Mouse (Mus musculus): ENCODE data around the gene Mettl15. TPM values are rescaled to one million over a fixed set of nuclear protein-coding genes. Genes with fewer than 3 reads are reported as not detected.
"Not testable (repeated sequence)": the region's sequence is repeated elsewhere in the genome, so short reads cannot be mapped to it uniquely, and the experiment has no call there.

The Mettl15 gene
- polyA plus RNA-seq, 1 experiment from 2014 or later = 12.0 TPM

DNA sequence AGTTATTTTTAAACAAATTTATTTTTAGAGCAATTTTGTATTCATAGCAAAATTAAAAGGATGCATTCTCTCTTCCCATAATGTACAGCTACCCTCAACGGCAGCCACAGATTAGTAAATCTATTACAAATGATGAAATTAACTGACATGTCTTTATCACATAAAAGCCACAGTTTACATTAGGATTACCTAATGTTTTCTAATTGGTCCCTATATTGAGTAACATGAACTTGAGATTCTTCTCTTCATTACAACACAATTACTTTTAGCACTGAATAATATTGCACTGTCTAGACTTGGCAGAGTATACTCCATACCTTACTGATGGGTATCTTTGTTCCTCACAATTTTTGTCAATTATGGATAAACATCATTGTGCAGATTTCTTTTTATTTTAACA, 17.8 kb downstream of the Mettl15 start:
- H3K9me3 ChIP-seq (replicated peaks) = no peaks in the 10 kb centered on the region
- 100% methylated on average over 1 of the region's 1 CpGs for WGBS
- H3K4me3 ChIP-seq = no peak overlapping the region
- DNase-seq (ENCODE audit: low spot score) = no peak
- no peaks in the 10 kb centered on the region for H3K4me1 ChIP-seq
- no peaks in the 10 kb centered on the region for H3K36me3 ChIP-seq
- H3K27ac ChIP-seq (replicated peaks) = no peak overlapping the region
- H3K27me3 ChIP-seq (ENCODE audit: low read depth, poor library complexity, severe bottlenecking) = no peaks in the 10 kb centered on the region

DNA sequence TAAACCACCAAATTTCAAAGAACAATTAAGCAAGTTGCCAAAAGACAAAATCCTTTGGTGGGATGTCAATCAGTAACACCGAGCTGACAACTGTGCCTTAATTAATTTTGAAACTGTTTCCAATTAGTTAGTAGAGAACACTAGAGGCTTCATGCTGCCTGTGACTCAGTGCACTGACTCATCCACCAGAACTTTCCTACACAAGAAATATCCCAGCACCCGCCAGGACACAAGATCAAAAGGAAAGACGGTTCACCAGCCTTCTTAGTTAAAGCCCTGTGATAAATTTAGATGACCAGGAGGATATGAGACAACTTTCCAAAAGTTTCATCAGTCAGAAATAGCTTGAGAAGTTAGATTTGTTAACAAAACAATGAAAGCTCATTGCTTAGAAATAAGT, 38.6 kb downstream of the Mettl15 start:
- Histone ChIP-seq H3K9me3 (replicated peaks) (no peaks in the 10 kb centered on the region), H3K27me3 (ENCODE audit: low read depth, poor library complexity, severe bottlenecking) (no peaks in the 10 kb centered on the region), H3K36me3 (no peaks in the 10 kb centered on the region), H3K4me1 (no peaks in the 10 kb centered on the region), H3K4me3 (no peak overlapping the region), H3K27ac (replicated peaks) (no peak overlapping the region)
- DNase-seq (ENCODE audit: low spot score) = no peak
- 73% methylated on average over 3 of the region's 3 CpGs for WGBS

DNA sequence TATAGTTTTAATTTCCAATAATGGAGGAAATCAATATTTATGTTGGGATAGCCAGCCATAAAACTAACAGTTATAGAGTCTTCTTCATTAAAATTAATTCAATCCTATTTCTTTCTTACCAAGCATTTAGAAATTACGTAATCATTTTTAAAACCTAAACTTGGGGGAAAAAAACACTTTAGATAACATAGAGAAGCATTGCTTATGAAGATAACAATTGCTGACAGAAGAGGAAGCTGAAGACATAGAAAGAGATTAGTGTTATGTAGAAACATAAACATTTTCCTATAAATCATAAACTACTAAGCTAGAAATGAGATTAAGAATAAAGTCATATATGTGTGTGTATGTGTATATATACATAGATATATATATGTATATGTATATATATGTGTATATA, 44.8 kb downstream of the Mettl15 start:
- Histone ChIP-seq H3K4me1 (no peaks in the 10 kb centered on the region), H3K27me3 (ENCODE audit: low read depth, poor library complexity, severe bottlenecking) (no peaks in the 10 kb centered on the region), H3K27ac (replicated peaks) (no peak overlapping the region), H3K9me3 (replicated peaks) (no peaks in the 10 kb centered on the region), H3K36me3 (no peaks in the 10 kb centered on the region), H3K4me3 (no peak overlapping the region)
- 92% methylated on average over 1 of the region's 1 CpGs for WGBS
- DNase-seq (ENCODE audit: low spot score) = no peak

DNA sequence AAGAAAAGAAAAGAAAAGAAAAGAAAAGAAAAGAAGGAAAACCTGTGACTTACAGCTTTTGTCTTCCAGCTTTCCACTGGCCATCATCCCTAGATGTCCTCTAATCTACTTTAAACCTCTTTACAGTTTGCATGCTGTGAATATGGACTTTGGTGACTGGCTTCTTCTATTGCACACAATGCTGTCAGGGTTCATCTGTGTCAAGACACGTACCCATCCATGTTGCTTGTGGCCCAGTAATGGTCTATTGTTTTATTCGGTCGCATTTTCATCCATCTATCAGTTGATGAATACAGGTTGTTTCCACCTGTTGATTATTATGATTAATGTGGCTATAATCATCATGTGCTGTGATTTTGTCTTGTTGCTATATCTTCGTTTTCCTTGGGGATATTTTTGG, 46.7 kb downstream of the Mettl15 start:
- Histone ChIP-seq H3K4me3 (no peak overlapping the region), H3K27ac (replicated peaks) (no peak overlapping the region), H3K4me1 (no peaks in the 10 kb centered on the region), H3K36me3 (no peaks in the 10 kb centered on the region), H3K9me3 (replicated peaks) (no peaks in the 10 kb centered on the region), H3K27me3 (ENCODE audit: low read depth, poor library complexity, severe bottlenecking) (no peaks in the 10 kb centered on the region)
- WGBS = 86% methylated on average over 4 of the region's 4 CpGs
- no peak for DNase-seq (ENCODE audit: low spot score)

DNA sequence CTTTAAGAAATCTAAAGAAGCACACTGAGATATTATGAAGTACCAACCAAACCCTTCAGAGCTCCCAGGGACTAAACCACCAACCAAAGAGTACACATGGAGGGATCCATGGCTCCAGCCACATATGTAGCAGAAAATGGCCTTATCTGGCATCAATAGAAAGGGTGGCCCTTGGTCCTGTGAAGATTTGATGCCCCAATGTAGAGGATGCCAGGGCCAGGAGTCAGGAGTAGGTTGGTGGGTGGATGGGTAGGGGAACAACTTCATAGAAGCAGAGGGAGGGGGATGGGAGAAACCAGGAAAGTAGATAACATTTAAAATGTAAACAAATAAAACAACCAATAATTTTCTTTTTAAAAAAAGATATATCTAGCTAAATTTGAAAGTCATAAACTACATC, 50.1 kb downstream of the Mettl15 start:
- H3K27ac ChIP-seq (replicated peaks) = no peak overlapping the region
- no peaks in the 10 kb centered on the region for H3K9me3 ChIP-seq (replicated peaks)
- DNase-seq (ENCODE audit: low spot score) = no peak
- H3K36me3 ChIP-seq = no peaks in the 10 kb centered on the region
- no peaks in the 10 kb centered on the region for H3K27me3 ChIP-seq (ENCODE audit: low read depth, poor library complexity, severe bottlenecking)
- no peaks in the 10 kb centered on the region for H3K4me1 ChIP-seq
- no peak overlapping the region for H3K4me3 ChIP-seq

DNA sequence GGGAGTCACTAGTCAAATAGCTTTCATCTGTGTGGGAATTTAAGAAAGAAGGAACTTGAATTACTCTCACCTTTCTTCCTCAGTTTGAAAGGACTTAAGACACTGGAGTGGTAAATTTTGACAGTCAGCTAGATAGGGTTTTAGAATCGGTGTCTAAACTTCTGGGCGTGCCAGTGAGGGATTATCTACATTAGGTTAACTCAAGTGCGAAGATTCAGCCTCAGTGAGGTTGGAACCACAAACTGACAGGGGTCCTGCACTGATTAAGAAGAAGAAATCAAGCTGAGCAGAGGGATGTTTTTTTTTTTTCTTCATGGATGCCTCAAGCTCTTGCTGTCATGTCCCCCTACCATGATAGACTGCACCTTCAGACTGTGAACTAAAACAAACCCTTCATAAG, 53.4 kb downstream of the Mettl15 start:
- Histone ChIP-seq H3K4me3 (no peak overlapping the region), H3K9me3 (replicated peaks) (no peaks in the 10 kb centered on the region), H3K4me1 (no peaks in the 10 kb centered on the region), H3K27ac (replicated peaks) (no peak overlapping the region), H3K36me3 (no peaks in the 10 kb centered on the region), H3K27me3 (ENCODE audit: low read depth, poor library complexity, severe bottlenecking) (no peaks in the 10 kb centered on the region)
- no peak for DNase-seq (ENCODE audit: low spot score)
- 36% methylated on average over 3 of the region's 3 CpGs for WGBS

DNA sequence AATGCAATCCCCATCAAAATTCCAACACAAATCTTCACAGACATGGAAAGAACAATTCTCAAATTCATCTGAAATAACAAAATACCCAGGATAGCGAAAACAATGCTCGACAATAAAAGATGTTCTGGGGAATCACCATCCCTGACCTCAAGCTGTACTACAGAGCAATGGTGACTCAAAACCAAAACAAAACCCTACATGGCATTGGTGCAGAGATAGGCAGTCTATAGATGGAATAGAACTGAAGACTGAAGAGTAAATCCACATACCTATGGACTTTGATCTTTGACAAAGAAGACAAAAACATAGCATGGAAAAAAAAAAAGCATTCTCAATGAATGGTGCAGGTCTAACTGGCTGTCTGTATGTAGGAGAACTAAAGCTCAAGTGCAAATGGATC, 59.1 kb downstream of the Mettl15 start:
- no peaks in the 10 kb centered on the region for H3K4me1 ChIP-seq
- no peak overlapping the region for H3K4me3 ChIP-seq
- no peak for DNase-seq (ENCODE audit: low spot score)
- no peaks in the 10 kb centered on the region for H3K9me3 ChIP-seq (replicated peaks)
- H3K27me3 ChIP-seq (ENCODE audit: low read depth, poor library complexity, severe bottlenecking) = no peaks in the 10 kb centered on the region
- H3K27ac ChIP-seq (replicated peaks) = no peak overlapping the region
- no peaks in the 10 kb centered on the region for H3K36me3 ChIP-seq
- 85% methylated on average over 2 of the region's 2 CpGs for WGBS

DNA sequence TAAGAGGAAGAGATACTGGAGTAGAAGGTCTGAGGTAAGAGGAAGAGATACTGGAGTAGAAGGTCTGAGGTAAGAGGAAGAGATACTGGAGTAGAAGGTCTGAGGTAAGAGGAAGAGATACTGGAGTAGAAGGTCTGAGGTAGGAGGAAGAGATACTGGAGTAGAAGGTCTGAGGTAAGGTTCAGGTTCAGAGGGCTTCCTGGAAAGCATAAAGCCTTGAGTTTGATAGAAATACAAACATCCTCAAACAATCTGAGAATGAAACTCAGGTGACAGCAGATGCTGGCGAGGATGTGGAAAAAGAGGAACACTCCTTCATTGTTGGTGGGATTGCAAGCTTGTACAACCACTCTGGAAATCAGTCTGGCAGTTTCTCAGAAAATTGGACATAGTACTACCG, 63.9 kb downstream of the Mettl15 start:
- 93% methylated on average over 2 of the region's 2 CpGs for WGBS
- not testable (repeated sequence) for H3K4me3 ChIP-seq; H3K27ac ChIP-seq (replicated peaks); H3K4me1 ChIP-seq; H3K9me3 ChIP-seq (replicated peaks); H3K36me3 ChIP-seq; DNase-seq (ENCODE audit: low spot score); H3K27me3 ChIP-seq (ENCODE audit: low read depth, poor library complexity, severe bottlenecking)

DNA sequence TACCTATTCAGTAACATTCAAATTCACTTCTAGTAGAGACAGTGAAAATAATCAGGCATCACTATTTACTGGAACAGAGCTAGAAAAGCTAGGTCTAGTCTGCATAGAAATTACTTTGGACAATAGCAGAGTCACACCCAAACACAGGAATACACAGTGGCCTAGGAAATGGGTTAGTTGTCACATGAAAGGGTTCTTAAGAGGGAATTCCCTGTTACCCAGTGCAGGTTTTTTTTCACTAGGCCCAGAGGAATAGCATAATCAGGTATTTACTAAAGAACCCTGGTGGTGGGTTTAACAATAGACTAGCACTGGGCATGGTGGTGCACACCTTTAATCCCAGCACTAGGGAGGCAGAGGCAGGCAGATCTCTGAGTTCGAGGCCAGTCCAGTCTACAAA, 69.9 kb downstream of the Mettl15 start:
- H3K36me3 ChIP-seq; H3K27ac ChIP-seq (replicated peaks); H3K9me3 ChIP-seq (replicated peaks); DNase-seq (ENCODE audit: low spot score); H3K27me3 ChIP-seq (ENCODE audit: low read depth, poor library complexity, severe bottlenecking); H3K4me3 ChIP-seq; H3K4me1 ChIP-seq: not testable (repeated sequence)
- WGBS = 90% methylated on average over 1 of the region's 1 CpGs

DNA sequence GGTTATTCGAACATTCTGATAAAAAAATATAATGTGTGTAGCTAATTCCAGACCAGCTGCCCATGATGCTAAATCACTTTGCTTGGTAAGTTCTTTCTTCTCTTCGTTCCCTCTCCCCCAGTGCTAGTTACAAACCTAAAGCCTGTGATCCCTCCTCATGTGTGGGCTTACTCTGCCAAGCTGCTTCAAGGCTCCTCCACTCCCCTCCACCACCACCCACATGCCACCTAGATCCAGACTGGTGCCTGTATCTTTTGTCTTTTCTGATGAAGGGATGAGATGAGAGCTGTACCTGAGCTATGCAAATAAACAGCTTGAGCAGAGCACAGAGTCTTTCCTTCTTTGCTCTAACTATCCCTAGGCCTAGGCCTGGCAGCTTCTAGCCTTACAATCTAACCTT, 72.5 kb downstream of the Mettl15 start:
- Histone ChIP-seq H3K36me3 (no peaks in the 10 kb centered on the region), H3K27ac (replicated peaks) (no peak overlapping the region), H3K9me3 (replicated peaks) (no peaks in the 10 kb centered on the region), H3K4me3 (no peak overlapping the region), H3K27me3 (ENCODE audit: low read depth, poor library complexity, severe bottlenecking) (no peaks in the 10 kb centered on the region), H3K4me1 (no peaks in the 10 kb centered on the region)
- WGBS = 94% methylated on average over 2 of the region's 2 CpGs
- DNase-seq (ENCODE audit: low spot score) = no peak

DNA sequence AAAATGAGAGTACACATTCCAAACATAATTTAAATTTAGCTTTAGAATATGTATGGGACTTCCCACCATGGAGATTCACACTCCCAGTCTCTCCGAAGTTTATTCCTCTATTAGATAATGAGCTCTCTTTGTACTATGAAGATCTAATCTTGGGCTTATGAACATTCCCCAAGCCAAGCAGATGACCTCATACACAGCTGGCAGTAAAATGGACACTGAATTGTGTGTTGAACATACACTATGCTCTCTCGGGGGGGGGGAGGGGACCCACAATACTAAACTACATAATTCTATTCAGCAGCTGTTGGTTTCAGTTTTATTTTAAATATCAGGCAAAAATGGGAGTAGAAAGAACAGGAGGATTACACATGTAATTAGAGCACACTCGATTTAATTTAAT, 97.6 kb downstream of the Mettl15 start:
- DNase-seq (ENCODE audit: low spot score) = no peak
- H3K9me3 ChIP-seq (replicated peaks) = no peaks in the 10 kb centered on the region
- WGBS = 82% methylated on average over 3 of the region's 3 CpGs
- no peak overlapping the region for H3K4me3 ChIP-seq
- no peaks in the 10 kb centered on the region for H3K36me3 ChIP-seq
- H3K27me3 ChIP-seq (ENCODE audit: low read depth, poor library complexity, severe bottlenecking) = no peaks in the 10 kb centered on the region
- no peaks in the 10 kb centered on the region for H3K4me1 ChIP-seq
- H3K27ac ChIP-seq (replicated peaks) = no peak overlapping the region

DNA sequence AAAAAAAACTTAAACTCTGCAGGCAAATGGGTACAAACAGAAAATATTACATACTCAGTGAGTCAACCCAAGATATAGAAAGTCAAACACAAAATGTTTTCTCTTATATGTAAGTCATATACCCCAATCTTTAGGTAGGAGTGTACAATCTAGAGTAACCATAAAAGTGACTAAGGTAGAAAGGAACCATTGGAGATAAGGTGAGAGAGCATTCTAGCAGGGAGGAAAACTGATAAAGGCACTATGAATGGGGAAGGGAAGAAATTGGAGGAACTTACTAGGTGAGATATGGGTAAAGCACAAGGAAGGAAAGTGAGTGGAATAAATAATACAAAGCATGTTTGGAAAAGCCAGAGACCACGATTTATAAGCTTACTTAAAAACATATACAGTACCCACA, 122.0 kb downstream of the Mettl15 start:
- no peak for DNase-seq (ENCODE audit: low spot score)
- Histone ChIP-seq H3K36me3 (no peaks in the 10 kb centered on the region), H3K27me3 (ENCODE audit: low read depth, poor library complexity, severe bottlenecking) (no peaks in the 10 kb centered on the region), H3K4me3 (no peak overlapping the region), H3K9me3 (replicated peaks) (no peaks in the 10 kb centered on the region), H3K27ac (replicated peaks) (no peak overlapping the region), H3K4me1 (peaks cover 2% of the 10 kb centered on the region)
- 71% methylated on average over 1 of the region's 1 CpGs for WGBS

DNA sequence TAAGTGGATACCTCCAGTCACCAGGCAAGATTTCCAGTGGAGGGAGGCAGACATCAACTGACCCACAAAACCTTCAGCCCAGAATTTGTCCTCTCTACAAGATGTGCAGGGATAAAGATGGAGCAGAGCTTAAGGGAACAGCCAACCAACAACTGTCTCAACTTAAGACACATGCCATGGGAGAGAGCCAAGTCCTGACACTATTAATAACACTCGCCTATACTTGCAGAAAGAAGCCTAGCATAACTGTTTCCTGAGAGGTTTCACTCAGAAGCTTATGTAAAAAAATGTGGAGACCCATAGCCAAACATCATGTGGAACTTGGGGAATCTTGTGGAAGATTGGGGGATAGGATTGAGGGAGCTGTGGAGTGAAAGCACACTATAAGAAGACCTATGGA, 124.4 kb downstream of the Mettl15 start:
- Histone ChIP-seq H3K27me3 (ENCODE audit: low read depth, poor library complexity, severe bottlenecking) (no peaks in the 10 kb centered on the region), H3K27ac (replicated peaks) (no peak overlapping the region), H3K4me3 (no peak overlapping the region), H3K36me3 (no peaks in the 10 kb centered on the region), H3K9me3 (replicated peaks) (no peaks in the 10 kb centered on the region), H3K4me1 (peaks cover 8% of the 10 kb centered on the region)
- no peak for DNase-seq (ENCODE audit: low spot score)
- WGBS = 85% methylated on average over 1 of the region's 1 CpGs

DNA sequence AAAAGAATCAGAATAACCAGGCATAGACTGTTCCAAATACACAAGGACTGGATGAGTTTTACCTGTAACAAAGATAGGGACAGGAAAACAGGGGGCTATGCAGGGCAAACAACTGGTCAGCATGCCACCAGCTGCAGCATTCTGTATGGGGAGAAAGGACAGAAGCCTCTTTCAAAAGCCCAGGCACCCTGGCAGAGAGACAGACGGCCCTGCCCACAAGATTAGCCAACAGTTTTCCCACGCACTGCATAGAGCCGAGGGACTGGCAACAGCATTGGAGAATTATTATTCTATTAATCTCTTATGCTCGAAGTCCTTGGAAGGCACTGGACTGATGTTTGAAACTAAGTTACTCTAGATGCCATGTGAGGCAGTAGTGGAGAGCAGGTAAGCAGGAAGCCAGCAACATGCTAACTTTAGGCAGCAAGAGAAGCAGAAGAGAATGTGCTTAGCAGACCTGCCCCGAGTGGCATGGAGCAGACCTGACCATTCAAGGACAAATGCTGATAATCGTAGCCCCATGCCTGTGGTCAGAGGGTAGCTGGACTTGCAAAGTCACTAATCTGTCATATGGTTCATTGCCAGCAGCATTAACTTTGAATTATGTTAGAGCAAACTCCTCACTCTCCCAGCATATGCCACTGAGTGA, 127.0 kb downstream of the Mettl15 start:
- Histone ChIP-seq H3K27me3 (ENCODE audit: low read depth, poor library complexity, severe bottlenecking) (no peaks in the 10 kb centered on the region), H3K9me3 (replicated peaks) (no peaks in the 10 kb centered on the region), H3K4me3 (no peak overlapping the region), H3K4me1 (peaks cover 8% of the 10 kb centered on the region), H3K36me3 (no peaks in the 10 kb centered on the region), H3K27ac (replicated peaks) (no peak overlapping the region)
- DNase-seq (ENCODE audit: low spot score) = no peak
- 55% methylated on average over 6 of the region's 6 CpGs for WGBS

Data from midbrain, embryonic 10.5 days (tissue).